In the genomic region with DNA sequence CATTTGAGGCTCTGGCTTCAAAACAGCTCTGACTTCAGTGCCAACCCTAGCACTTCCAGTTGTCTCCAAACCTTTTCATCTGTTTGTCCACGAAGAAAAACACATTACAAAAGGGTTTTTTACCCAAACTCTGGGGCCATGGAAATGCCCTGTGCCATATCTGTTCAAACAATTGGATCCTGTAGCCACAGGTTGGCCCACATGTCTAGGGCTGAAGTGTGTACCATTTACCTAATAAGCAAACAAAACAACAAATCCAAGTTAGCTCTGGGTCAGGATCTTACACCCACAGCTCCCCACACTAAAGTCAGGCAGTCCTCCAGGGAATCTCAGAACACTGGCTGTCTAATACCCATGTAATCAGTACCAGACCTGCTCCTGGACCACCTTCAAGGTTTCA, we compare ENCODE assay signal across 31 mouse cellular contexts. TPM values are rescaled to one million over a fixed set of nuclear protein-coding genes. Genes with fewer than 3 reads are reported as not detected.
"Had no signal": no experiment of that assay in that cellular context is flagged by ENCODE, and none has a peak within 500 bp of the region (broad histone marks: within the 10 kb centered on the region; RNA-seq: fewer than 3 reads in every experiment).

No protein-coding gene starts in this region.

RNA-seq across cellular contexts. Expression of a gene that starts 6.1 kb away (rescaled TPM):
- total RNA-seq: common myeloid progenitor, adult 5-6 weeks; forebrain, postnatal 0 days; gastrocnemius, adult 18-20 months; gastrocnemius, adult 2 months; gastrocnemius, adult 8-10 months; gastrocnemius, postnatal 25 days; gastrocnemius, postnatal 36 days; gastrocnemius, postnatal 4 days; heart, adult 2 months; heart, adult 8-10 months had no signal
- polyA plus RNA-seq: cerebellum, adult 2 months; cortical plate, adult 2 months; embryonic facial prominence, embryonic 10.5 days; embryonic facial prominence, embryonic 11.5 days; embryonic facial prominence, embryonic 12.5 days; embryonic facial prominence, embryonic 13.5 days; embryonic facial prominence, embryonic 14.5 days; embryonic facial prominence, embryonic 15.5 days; erythroblast, embryonic 14.5 days; forebrain, embryonic 10.5 days; forebrain, embryonic 12.5 days; forebrain, embryonic 13.5 days; forebrain, embryonic 14.5 days; forebrain, embryonic 15.5 days; forebrain, embryonic 16.5 days; forebrain, postnatal 0 days; frontal cortex, adult 2 months; heart, adult 2 months had no signal

RNA-seq across cellular contexts. Expression of a gene that starts 22.5 kb away (rescaled TPM):
- total RNA-seq: common myeloid progenitor, adult 5-6 weeks; forebrain, postnatal 0 days; gastrocnemius, adult 18-20 months; gastrocnemius, adult 2 months; gastrocnemius, adult 8-10 months; gastrocnemius, postnatal 10 days; gastrocnemius, postnatal 14 days; gastrocnemius, postnatal 25 days; gastrocnemius, postnatal 36 days; gastrocnemius, postnatal 4 days; granulocyte monocyte progenitor cell, adult 5-6 weeks; heart, adult 18-20 months; heart, adult 2 months; heart, adult 8-10 months had no signal
- polyA plus RNA-seq: cerebellum, adult 2 months; cortical plate, adult 2 months; embryonic facial prominence, embryonic 10.5 days; embryonic facial prominence, embryonic 11.5 days; embryonic facial prominence, embryonic 12.5 days; embryonic facial prominence, embryonic 13.5 days; embryonic facial prominence, embryonic 14.5 days; embryonic facial prominence, embryonic 15.5 days; erythroblast, embryonic 14.5 days; forebrain, embryonic 10.5 days; forebrain, embryonic 12.5 days; forebrain, embryonic 13.5 days; forebrain, embryonic 14.5 days; forebrain, embryonic 15.5 days; forebrain, embryonic 16.5 days; forebrain, postnatal 0 days; frontal cortex, adult 2 months; heart, adult 2 months had no signal

RNA-seq across cellular contexts. Expression of a gene that starts 31.1 kb away (rescaled TPM):
- total RNA-seq: common myeloid progenitor, adult 5-6 weeks; forebrain, postnatal 0 days; gastrocnemius, adult 18-20 months; gastrocnemius, adult 2 months; gastrocnemius, adult 8-10 months; gastrocnemius, postnatal 10 days; gastrocnemius, postnatal 14 days; gastrocnemius, postnatal 25 days; gastrocnemius, postnatal 36 days; gastrocnemius, postnatal 4 days; granulocyte monocyte progenitor cell, adult 5-6 weeks; heart, adult 18-20 months; heart, adult 2 months had no signal
- polyA plus RNA-seq: cerebellum, adult 2 months; cortical plate, adult 2 months; embryonic facial prominence, embryonic 10.5 days; embryonic facial prominence, embryonic 11.5 days; embryonic facial prominence, embryonic 12.5 days; embryonic facial prominence, embryonic 13.5 days; embryonic facial prominence, embryonic 14.5 days; embryonic facial prominence, embryonic 15.5 days; forebrain, embryonic 10.5 days; forebrain, embryonic 12.5 days; forebrain, embryonic 13.5 days; forebrain, embryonic 14.5 days; forebrain, embryonic 15.5 days; forebrain, embryonic 16.5 days; forebrain, postnatal 0 days; frontal cortex, adult 2 months; gonadal fat pad, adult 2 months; heart, adult 2 months had no signal

RNA-seq across cellular contexts. Expression of a gene that starts 56.7 kb away (rescaled TPM):
- total RNA-seq: granulocyte monocyte progenitor cell, adult 5-6 weeks had no signal
- polyA plus RNA-seq: embryonic facial prominence, embryonic 11.5 days; embryonic facial prominence, embryonic 13.5 days; erythroblast, embryonic 14.5 days; forebrain, embryonic 10.5 days; forebrain, embryonic 12.5 days; forebrain, embryonic 14.5 days; forebrain, embryonic 15.5 days; forebrain, embryonic 16.5 days; forebrain, postnatal 0 days had no signal

RNA-seq across cellular contexts. Expression of a gene that starts 59.8 kb away (rescaled TPM):
- total RNA-seq: common myeloid progenitor, adult 5-6 weeks; forebrain, postnatal 0 days; gastrocnemius, adult 18-20 months; gastrocnemius, adult 2 months; gastrocnemius, adult 8-10 months; gastrocnemius, postnatal 10 days; gastrocnemius, postnatal 14 days; gastrocnemius, postnatal 25 days; gastrocnemius, postnatal 36 days; gastrocnemius, postnatal 4 days; granulocyte monocyte progenitor cell, adult 5-6 weeks; heart, adult 18-20 months; heart, adult 2 months; heart, adult 8-10 months had no signal
- polyA plus RNA-seq: cerebellum, adult 2 months; cortical plate, adult 2 months; embryonic facial prominence, embryonic 10.5 days; embryonic facial prominence, embryonic 11.5 days; embryonic facial prominence, embryonic 12.5 days; embryonic facial prominence, embryonic 13.5 days; embryonic facial prominence, embryonic 14.5 days; embryonic facial prominence, embryonic 15.5 days; erythroblast, embryonic 14.5 days; forebrain, embryonic 10.5 days; forebrain, embryonic 12.5 days; forebrain, embryonic 13.5 days; forebrain, embryonic 14.5 days; forebrain, embryonic 15.5 days; forebrain, embryonic 16.5 days; forebrain, postnatal 0 days; frontal cortex, adult 2 months; gonadal fat pad, adult 2 months had no signal
